Mouse (Mus musculus): ENCODE measurements around the gene Dph2. TPM values are rescaled to one million over a fixed set of nuclear protein-coding genes. Genes with fewer than 3 reads are reported as not detected.
A peak's percentile ranks its signal among the peaks of the same experiment; 100 is the strongest.

The Dph2 gene
- 23.0 and 27.5 TPM in 2 replicates for polyA plus RNA-seq (2016; fragmentation: Nextera tagmentation; extraction: Ambion mirVana)

- peaks cover 41% of the 10 kb centered on the region for H3K36me3 ChIP-seq
Observed at GRCm38 (mm10) chr4:117891738-117892161, at the start of gene Dph2. Gene Dph2, minus strand, starts transcription at chr4:117892032.

GRCm38 (mm10) chr4:117936964-117937363, 45.1 kb upstream of the Dph2 start:
- WGBS, result 98% methylated on average over 5 of the region's 5 CpGs
- no peaks in the 10 kb centered on the region for H3K4me1 ChIP-seq
- ATAC-seq (ENCODE audit: low FRiP score, low read depth), result no peak
- H3K36me3 ChIP-seq, result peaks cover 6% of the 10 kb centered on the region
- no peak overlapping the region for H3K27ac ChIP-seq
- H3K9ac ChIP-seq, result no peak overlapping the region
- no peaks in the 10 kb centered on the region for H3K27me3 ChIP-seq (replicated peaks)
- H3K4me2 ChIP-seq (replicated peaks), result no peak overlapping the region
- no peak overlapping the region for H3K4me3 ChIP-seq
- no peaks in the 10 kb centered on the region for H3K9me3 ChIP-seq

More at GRCm38 (mm10) chr4:117891738-117892161, at the start of gene Dph2:
- H3K4me3 ChIP-seq, result peak within 1 kb of the TSS; percentile 67
- WGBS, result under 1% methylated on average over 21 of the region's 21 CpGs
- H3K27ac ChIP-seq, result no peak within 1 kb of the TSS
- H3K9ac ChIP-seq, result peak within 1 kb of the TSS; percentile 54
- peak within 1 kb of the TSS; percentile 84 for H3K4me2 ChIP-seq (replicated peaks)
- H3K9me3 ChIP-seq, result no peaks in the 10 kb centered on the region
- peaks cover 14% of the 10 kb centered on the region for H3K4me1 ChIP-seq
- no peaks in the 10 kb centered on the region for H3K27me3 ChIP-seq (replicated peaks)
- ATAC-seq (ENCODE audit: low FRiP score, low read depth), result peak; percentile 86

DNA sequence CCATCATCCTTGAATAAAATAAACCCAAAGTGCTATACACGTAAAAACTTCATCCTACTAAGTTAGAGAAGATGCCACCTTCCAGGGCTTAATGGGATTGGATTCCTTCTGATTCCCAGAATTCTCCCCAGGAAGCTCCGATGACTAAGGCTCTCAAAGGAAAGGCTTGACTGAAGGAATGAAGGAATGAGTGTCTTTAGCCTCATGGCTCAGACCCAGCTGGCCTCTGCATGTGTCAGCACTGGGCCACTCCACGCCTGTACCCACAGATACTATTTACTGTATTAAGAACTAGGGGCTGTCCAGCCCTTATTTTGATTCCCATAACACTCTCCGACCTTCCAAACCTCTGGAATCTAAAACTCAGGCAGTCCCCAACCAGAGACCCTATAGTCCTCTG, 42.2 kb upstream of the Dph2 start:
- no peak overlapping the region for H3K27ac ChIP-seq
- H3K9me3 ChIP-seq, result no peaks in the 10 kb centered on the region
- peaks cover 16% of the 10 kb centered on the region for H3K27me3 ChIP-seq (replicated peaks)
- no peak overlapping the region for H3K4me3 ChIP-seq
- 91% methylated on average over 4 of the region's 4 CpGs for WGBS
- H3K4me1 ChIP-seq, result peaks cover 10% of the 10 kb centered on the region
- H3K36me3 ChIP-seq, result no peaks in the 10 kb centered on the region; the same call in 1 of the 2 replicates
- H3K4me2 ChIP-seq (replicated peaks), result no peak overlapping the region
- ATAC-seq (ENCODE audit: low FRiP score, low read depth), result no peak
- no peak overlapping the region for H3K9ac ChIP-seq

- Histone ChIP-seq H3K27me3 (replicated peaks) (peaks cover 24% of the 10 kb centered on the region), H3K36me3 (no peaks in the 10 kb centered on the region; the same call in 1 of the 2 replicates), H3K9ac (no peak overlapping the region), H3K9me3 (no peaks in the 10 kb centered on the region), H3K4me3 (no peak overlapping the region), H3K27ac (no peak overlapping the region), H3K4me2 (replicated peaks) (no peak overlapping the region), H3K4me1 (peaks cover 16% of the 10 kb centered on the region)
- ATAC-seq (ENCODE audit: low FRiP score, low read depth), result no peak
- 90% methylated on average over 5 of the region's 5 CpGs for WGBS
Observed at GRCm38 (mm10) chr4:117933248-117933647, 41.4 kb upstream of the Dph2 start.

- peak within 1 kb of the TSS; percentile 31 for H3K4me3 ChIP-seq
- peak within 1 kb of the TSS; percentile 13; the same call in 1 of the 2 replicates for H3K9ac ChIP-seq
- peaks cover 55% of the 10 kb centered on the region for H3K27me3 ChIP-seq (replicated peaks)
- no peak for ATAC-seq (ENCODE audit: low FRiP score, low read depth)
- peak within 1 kb of the TSS; percentile 62 for H3K4me2 ChIP-seq (replicated peaks)
- no peak within 1 kb of the TSS for H3K27ac ChIP-seq
- H3K9me3 ChIP-seq, result no peaks in the 10 kb centered on the region
- WGBS, result under 1% methylated on average over 33 of the region's 33 CpGs
- H3K36me3 ChIP-seq, result no peaks in the 10 kb centered on the region; the same call in 1 of the 2 replicates
- H3K4me1 ChIP-seq, result peaks cover 34% of the 10 kb centered on the region
Observed at GRCm38 (mm10) chr4:117929391-117929881, 37.6 kb upstream of the Dph2 start, which contains the start of gene Artn. Gene Artn, minus strand, starts transcription at chr4:117929763.

- ATAC-seq (ENCODE audit: low FRiP score, low read depth), result no peak; the same call in 1 of the 2 replicates
- Histone ChIP-seq H3K9me3 (no peaks in the 10 kb centered on the region), H3K9ac (0 out of 2 replicates have a peak overlapping the region, but pooled peaks have one; percentile 5), H3K4me1 (peaks cover 34% of the 10 kb centered on the region), H3K27ac (no peak overlapping the region), H3K4me3 (no peak overlapping the region), H3K4me2 (replicated peaks) (peak overlapping the region; percentile 62), H3K36me3 (no peaks in the 10 kb centered on the region; the same call in 1 of the 2 replicates), H3K27me3 (replicated peaks) (peaks cover 55% of the 10 kb centered on the region)
- WGBS, result 4% methylated on average over 13 of the region's 13 CpGs
Observed at GRCm38 (mm10) chr4:117928699-117929241, 36.9 kb upstream of the Dph2 start.

DNA sequence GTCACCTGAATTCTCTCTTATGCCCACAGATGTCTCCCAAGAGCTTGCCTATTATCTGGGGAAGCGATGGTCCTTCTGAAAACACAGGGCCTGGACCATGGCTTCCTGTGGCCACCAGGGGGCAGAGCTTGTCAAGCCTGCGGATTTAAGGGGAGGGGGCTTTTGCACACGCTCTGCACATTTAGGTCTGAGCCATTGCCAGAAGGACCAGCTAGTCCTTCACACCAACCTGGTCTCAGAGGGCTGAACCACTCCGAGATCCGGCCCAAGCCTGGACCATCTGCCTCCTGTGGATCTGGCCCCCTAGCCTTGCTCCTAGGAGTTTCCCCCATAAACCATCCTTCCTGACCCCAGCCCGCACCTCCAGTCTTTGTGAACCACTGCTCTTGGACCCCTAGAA, 36.4 kb upstream of the Dph2 start:
- 16% methylated on average over 6 of the region's 6 CpGs for WGBS
- Histone ChIP-seq H3K4me1 (peaks cover 34% of the 10 kb centered on the region), H3K9ac (no peak overlapping the region), H3K4me3 (no peak overlapping the region), H3K27ac (no peak overlapping the region), H3K9me3 (no peaks in the 10 kb centered on the region), H3K27me3 (replicated peaks) (peaks cover 55% of the 10 kb centered on the region), H3K4me2 (replicated peaks) (peak overlapping the region; percentile 62), H3K36me3 (no peaks in the 10 kb centered on the region; the same call in 1 of the 2 replicates)
- ATAC-seq (ENCODE audit: low FRiP score, low read depth), result peak; percentile 35; the same call in 1 of the 2 replicates

GRCm38 (mm10) chr4:117926545-117927482, 35.0 kb upstream of the Dph2 start:
- Histone ChIP-seq H3K9me3 (no peaks in the 10 kb centered on the region), H3K9ac (peak overlapping the region; percentile 60), H3K27me3 (replicated peaks) (peaks cover 63% of the 10 kb centered on the region), H3K4me1 (peaks cover 34% of the 10 kb centered on the region), H3K4me2 (replicated peaks) (peak overlapping the region; percentile 84), H3K4me3 (peak overlapping the region; percentile 46), H3K27ac (no peak overlapping the region; the same call in 1 of the 2 replicates), H3K36me3 (no peaks in the 10 kb centered on the region)
- ATAC-seq (ENCODE audit: low FRiP score, low read depth), result peak; percentile 55
- 1% methylated on average over 71 of the region's 71 CpGs for WGBS

DNA sequence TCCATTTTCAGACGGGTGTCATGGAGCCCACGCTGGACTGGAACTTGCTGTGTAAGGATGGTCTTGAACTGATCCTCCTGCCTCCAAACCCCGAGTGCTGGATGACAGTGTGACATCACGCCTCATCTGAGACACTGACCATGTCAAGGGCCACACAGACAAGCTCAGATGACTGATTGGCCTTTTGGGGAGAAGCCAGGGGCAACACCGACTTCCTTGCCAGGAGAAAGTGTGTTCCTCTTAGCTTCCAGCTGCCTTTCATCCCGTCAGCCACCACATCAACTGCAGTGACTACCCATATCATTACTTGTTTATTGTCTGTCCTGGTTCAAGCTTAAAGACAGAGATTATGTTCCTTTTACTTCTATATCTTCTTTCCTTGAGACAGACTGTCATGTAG, 33.1 kb upstream of the Dph2 start:
- WGBS, result 75% methylated on average over 5 of the region's 6 CpGs
- H3K27me3 ChIP-seq (replicated peaks), result peaks cover 56% of the 10 kb centered on the region
- H3K9me3 ChIP-seq, result no peaks in the 10 kb centered on the region
- no peak overlapping the region for H3K27ac ChIP-seq
- H3K4me2 ChIP-seq (replicated peaks), result no peak overlapping the region
- no peaks in the 10 kb centered on the region for H3K36me3 ChIP-seq
- peaks cover 33% of the 10 kb centered on the region for H3K4me1 ChIP-seq
- no peak for ATAC-seq (ENCODE audit: low FRiP score, low read depth)
- no peak overlapping the region for H3K9ac ChIP-seq
- no peak overlapping the region for H3K4me3 ChIP-seq

GRCm38 (mm10) chr4:117923450-117923849, 31.6 kb upstream of the Dph2 start:
- Histone ChIP-seq H3K4me3 (no peak overlapping the region), H3K4me2 (replicated peaks) (no peak overlapping the region), H3K36me3 (no peaks in the 10 kb centered on the region), H3K27me3 (replicated peaks) (peaks cover 42% of the 10 kb centered on the region), H3K9me3 (no peaks in the 10 kb centered on the region), H3K9ac (no peak overlapping the region), H3K27ac (no peak overlapping the region), H3K4me1 (peaks cover 19% of the 10 kb centered on the region)
- no peak for ATAC-seq (ENCODE audit: low FRiP score, low read depth)
- 64% methylated on average over 2 of the region's 2 CpGs for WGBS

GRCm38 (mm10) chr4:117921358-117921757, 29.5 kb upstream of the Dph2 start:
- Histone ChIP-seq H3K27me3 (replicated peaks) (peaks cover 21% of the 10 kb centered on the region), H3K9me3 (no peaks in the 10 kb centered on the region), H3K4me2 (replicated peaks) (no peak overlapping the region), H3K27ac (no peak overlapping the region), H3K36me3 (no peaks in the 10 kb centered on the region), H3K4me3 (no peak overlapping the region), H3K9ac (no peak overlapping the region), H3K4me1 (peaks cover 2% of the 10 kb centered on the region)
- no peak for ATAC-seq (ENCODE audit: low FRiP score, low read depth)
- 91% methylated on average over 2 of the region's 2 CpGs for WGBS

GRCm38 (mm10) chr4:117918762-117919161, 26.9 kb upstream of the Dph2 start:
- peaks cover 11% of the 10 kb centered on the region for H3K4me1 ChIP-seq
- no peaks in the 10 kb centered on the region for H3K9me3 ChIP-seq
- peaks cover 8% of the 10 kb centered on the region; the same call in 1 of the 2 replicates for H3K27me3 ChIP-seq (replicated peaks)
- H3K36me3 ChIP-seq, result no peaks in the 10 kb centered on the region
- H3K4me3 ChIP-seq, result no peak overlapping the region
- no peak for ATAC-seq (ENCODE audit: low FRiP score, low read depth)
- WGBS, result 87% methylated on average over 5 of the region's 5 CpGs
- no peak overlapping the region for H3K9ac ChIP-seq
- H3K4me2 ChIP-seq (replicated peaks), result no peak overlapping the region
- H3K27ac ChIP-seq, result no peak overlapping the region

Measured in neural tube, embryonic 12.5 days (tissue).